ENCODE assay signal across 8 mouse cellular contexts in the genomic region with DNA sequence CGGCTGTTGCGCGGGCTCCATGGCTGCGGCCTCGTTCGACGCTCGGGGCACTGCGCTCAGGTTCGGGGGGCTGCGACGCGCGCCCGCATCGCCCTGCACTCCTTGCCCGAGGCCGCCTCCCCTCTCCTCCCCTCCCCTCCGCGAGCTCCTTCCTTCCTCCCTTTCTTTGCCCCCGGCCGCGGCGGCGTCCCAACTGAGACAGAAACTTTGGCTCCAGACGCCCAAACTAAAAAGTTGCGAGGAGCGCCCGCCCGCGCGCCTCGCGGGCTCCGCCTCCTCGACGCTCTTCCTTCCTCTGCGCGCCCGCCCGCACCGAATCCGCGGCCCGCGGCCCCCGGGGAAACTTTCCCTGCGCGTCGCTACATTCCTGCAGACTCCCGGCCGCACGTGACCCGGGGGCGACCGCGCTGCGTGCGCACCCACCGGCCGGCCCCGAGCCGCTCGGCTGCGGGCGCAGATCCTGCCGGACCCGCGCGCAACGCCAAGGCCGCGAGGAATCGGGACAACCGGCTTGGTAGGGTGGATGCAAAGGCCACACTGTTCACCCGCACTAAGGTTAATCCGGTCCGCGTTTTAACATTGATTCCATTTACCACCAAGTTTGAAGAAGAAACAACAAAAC. TPM values are rescaled to one million over a fixed set of nuclear protein-coding genes. Genes with fewer than 3 reads are reported as not detected.
DNase-seq lines count a peak whose midpoint lies in the region; ATAC-seq lines count a peak whose summit lies in the region.

A gene (minus strand): TSS at position 227 of the 622 bp plus-strand sequence.

- peaks cover 13% of the 10 kb centered on the region for H3K4me1 ChIP-seq in lung, embryonic 15.5 days

- no peaks in the 10 kb centered on the region for H3K27me3 ChIP-seq in lung, embryonic 15.5 days

- peaks cover 14% of the 10 kb centered on the region for H3K36me3 ChIP-seq in lung, embryonic 15.5 days

- peak; percentile 23 to 41; a peak in 2 of 4 replicates for ATAC-seq in hematopoietic stem cell, adult 5-6 weeks (replicated peaks in 1 of 2; ENCODE audit: insufficient read depth in 1 of 2, low FRiP score in 2 of 2, low TSS enrichment in 1 of 2, low read depth in 1 of 2, poor library complexity in 2 of 2, severe bottlenecking in 2 of 2)
- ATAC-seq in lung, embryonic 15.5 days (ENCODE audit: borderline replicate concordance, extremely low read depth, low FRiP score, low TSS enrichment), result peak; percentile 90

- peak within 1 kb of the TSS; percentile 97 for H3K9ac ChIP-seq in lung, embryonic 15.5 days

- DNase-seq in ES-CJ7 (ENCODE audit: low read depth, low spot score), result peak; percentile 91
- peak; percentile 37 for DNase-seq in cerebellum, adult 8-10 months
- peak; percentile 37 to 78 for DNase-seq in frontal cortex, adult 2 months (ENCODE audit: extremely low spot score in 1 of 2, low spot score in 1 of 2)
- peak; percentile 55 to 59 for DNase-seq in layer of hippocampus, adult 8-10 months (ENCODE audit: low spot score in 2 of 2)
- peak; percentile 93 for DNase-seq in ovary, postnatal 36 days (ENCODE audit: low spot score)
- peak; percentile 52 to 60 for DNase-seq in thymus, postnatal 36 days

- H3K27ac ChIP-seq in lung, embryonic 15.5 days, result peak within 1 kb of the TSS; percentile 98

- H3K9me3 ChIP-seq in lung, embryonic 15.5 days, result no peaks in the 10 kb centered on the region

- H3K4me2 ChIP-seq in lung, embryonic 15.5 days, result peak within 1 kb of the TSS; percentile 56

- peak within 1 kb of the TSS; percentile 96 for H3K4me3 ChIP-seq in lung, embryonic 15.5 days

- under 1% methylated on average over 67 of the region's 79 CpGs for WGBS in lung, embryonic 15.5 days

RNA-seq across cellular contexts. Expression of the gene that starts here (rescaled TPM):
- 15.4 and 18.8 TPM in 2 replicates for polyA plus RNA-seq in frontal cortex, adult 2 months (2012; rRNA removed)
- total RNA-seq in hematopoietic stem cell, adult 5-6 weeks (2017), result 0.69 and 1.8 TPM in 2 replicates
- total RNA-seq in layer of hippocampus, adult 8-10 months (2022), result 10 to 100 TPM; 18.3 to 22.7 (median 19.8) TPM
- polyA plus RNA-seq in lung, embryonic 15.5 days (2015; fragmentation: Nextera tagmentation; extraction: Ambion mirVana), result 34.8 and 34.9 TPM in 2 replicates

Comparison
In these comparisons a context has a peak if more than half of its experiments do, and no peak if none do; other contexts are left out.
1. Peak in every context shown above with its lines: DNase-seq, ATAC-seq, H3K4me3 ChIP-seq and H3K27ac ChIP-seq.
2. DNase-seq: peak in every context shown above with its lines; median percentile 93 in ovary, postnatal 36 days; 91 in ES-CJ7; 58 in frontal cortex, adult 2 months; 57 in layer of hippocampus, adult 8-10 months; 56 in thymus, postnatal 36 days; 37 in cerebellum, adult 8-10 months.